Comparison of ENCODE assay signal across 8 mouse cellular contexts in the genomic region with DNA sequence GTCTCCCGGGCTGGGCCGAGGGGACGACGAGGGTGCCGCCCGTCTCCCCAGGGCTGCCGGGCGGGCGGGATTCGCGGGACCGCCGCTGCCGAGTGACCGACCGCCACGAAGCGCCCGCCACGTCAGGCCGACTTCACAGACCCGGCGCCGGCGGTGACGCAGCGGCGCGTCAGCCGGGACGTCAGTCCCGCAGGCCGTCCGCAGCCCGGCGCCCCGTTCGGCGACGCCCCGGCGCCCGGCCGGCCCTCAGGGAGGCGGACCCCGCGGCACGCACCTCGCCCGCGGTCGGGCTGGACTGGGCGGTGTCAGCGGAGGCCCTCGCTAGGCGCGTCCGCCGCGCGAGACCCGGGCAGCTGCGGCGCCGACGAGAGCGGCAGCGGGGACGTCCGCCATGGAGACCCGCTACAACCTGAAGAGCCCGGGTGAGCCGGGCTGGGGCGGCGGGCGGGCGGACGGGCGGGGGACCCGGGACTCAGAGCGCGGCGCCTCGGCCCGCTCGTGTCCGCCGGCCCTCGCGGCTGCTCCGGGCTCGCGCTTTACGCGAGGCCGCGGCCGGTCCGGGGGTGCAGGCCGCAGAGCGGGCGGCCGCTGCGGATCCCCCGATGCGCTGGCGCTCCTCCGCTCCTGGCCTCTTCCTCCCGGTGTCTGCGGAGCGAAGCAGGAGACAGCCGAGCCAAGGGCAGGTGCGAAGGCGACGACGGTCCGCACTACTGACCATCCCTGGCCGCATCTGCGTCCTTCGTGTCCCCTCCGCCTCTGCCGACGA. TPM values are rescaled to one million over a fixed set of nuclear protein-coding genes. Genes with fewer than 3 reads are reported as not detected.
DNase-seq lines count a peak whose midpoint lies in the region; ATAC-seq and TF ChIP-seq lines count a peak whose summit lies in the region.

Ube2j1 (plus strand) TSS at position 222 of the 766 bp plus-strand sequence.

- peak within 1 kb of the TSS; percentile 57 for H3K27ac ChIP-seq in MEL (ENCODE audit: control insufficient read depth, low read depth, low read length)
- H3K27ac ChIP-seq in hindbrain, embryonic 10.5 days, result peak within 1 kb of the TSS; percentile 97
- H3K27ac ChIP-seq in lung, postnatal 0 days (ENCODE audit: low read length), result peak within 1 kb of the TSS; percentile 94

- peaks cover 10 to 11% of the 10 kb centered on the region in 2 experiments for H3K4me1 ChIP-seq in MEL (ENCODE audit: control insufficient read depth in 1 of 2, insufficient read depth in 2 of 2, low read length in 2 of 2)
- peaks cover 19% of the 10 kb centered on the region for H3K4me1 ChIP-seq in hindbrain, embryonic 10.5 days (replicated peaks)
- peaks cover 10% of the 10 kb centered on the region for H3K4me1 ChIP-seq in lung, postnatal 0 days (ENCODE audit: insufficient read depth, low read depth, low read length)

- H3K27me3 ChIP-seq in MEL (ENCODE audit: control insufficient read depth in 1 of 2, insufficient read depth in 2 of 2, low read length in 2 of 2), result no peaks in the 10 kb centered on the region
- no peaks in the 10 kb centered on the region for H3K27me3 ChIP-seq in hindbrain, embryonic 10.5 days (ENCODE audit: insufficient read depth, poor library complexity, severe bottlenecking)
- no peaks in the 10 kb centered on the region for H3K27me3 ChIP-seq in lung, postnatal 0 days (replicated peaks; ENCODE audit: insufficient read depth, low read length)

- H3K36me3 ChIP-seq in MEL (ENCODE audit: control insufficient read depth in 1 of 2, insufficient read depth in 2 of 2, low read length in 2 of 2), result peaks cover 0 to 23% of the 10 kb centered on the region in 2 experiments; a peak in 3 of 4 replicates
- H3K36me3 ChIP-seq in hindbrain, embryonic 10.5 days, result peaks cover 43% of the 10 kb centered on the region
- H3K36me3 ChIP-seq in lung, postnatal 0 days (ENCODE audit: insufficient read depth, low read length), result peaks cover 3% of the 10 kb centered on the region; the same call in 1 of the 2 replicates

- H3K79me2 ChIP-seq in MEL (ENCODE audit: control insufficient read depth, insufficient read depth, low read length, poor library complexity), result peaks cover 27% of the 10 kb centered on the region

- H3K4me2 ChIP-seq in lung, postnatal 0 days (replicated peaks; ENCODE audit: low read depth, low read length), result peak within 1 kb of the TSS; percentile 71

- no peak for TF ChIP-seq RAD21 in MEL (IDR thresholded peaks at IDR 0.05; ENCODE audit: low read depth, low read length)

- peak; percentile 97 for ATAC-seq in frontal cortex, adult (ENCODE audit: low TSS enrichment)
- ATAC-seq in lung, postnatal 0 days, result peak; percentile 99

- DNase-seq in MEL (ENCODE audit: low read depth, low spot score), result peak; percentile 85
- peak; percentile 87 for DNase-seq in cerebellum, adult 8-10 months
- peak; percentile 87 for DNase-seq in hindbrain, embryonic 10.5 days (ENCODE audit: low spot score)
- peak; percentile 91 for DNase-seq in layer of hippocampus, adult 9-11 months
- DNase-seq in lung, postnatal 0 days (ENCODE audit: low spot score), result peak; percentile 96
- DNase-seq in ovary, postnatal 14 days (ENCODE audit: low spot score), result peak; percentile 89
- peak; percentile 77 for DNase-seq in thymus, postnatal 14 days

- H3K4me3 ChIP-seq in MEL (ENCODE audit: control insufficient read depth in 1 of 2, insufficient read depth in 1 of 2, low read depth in 2 of 2, low read length in 2 of 2), result peak within 1 kb of the TSS; percentile 96 to 98
- H3K4me3 ChIP-seq in hindbrain, embryonic 10.5 days, result peak within 1 kb of the TSS; percentile 85
- peak within 1 kb of the TSS; percentile 74 for H3K4me3 ChIP-seq in lung, postnatal 0 days (ENCODE audit: low read depth, low read length)

- peak; percentile 86 to 87; a peak in 3 of 4 replicates for TF ChIP-seq POLR2A in MEL (IDR thresholded peaks at IDR 0.05; ENCODE audit: control insufficient read depth in 1 of 2, insufficient read depth in 1 of 2, low read depth in 1 of 2, low read length in 2 of 2, poor library complexity in 1 of 2)

- WGBS in hindbrain, embryonic 10.5 days, result under 1% methylated on average over 116 of the region's 123 CpGs
- WGBS in lung, postnatal 0 days, result 3% methylated on average over 85 of the region's 123 CpGs

- TF ChIP-seq CTCF in MEL (IDR thresholded peaks at IDR 0.05 in 2 of 3, conservative IDR thresholded peaks at IDR 0.05 in 1 of 3; ENCODE audit: control insufficient read depth in 1 of 3, insufficient read depth in 1 of 3, low read depth in 2 of 3, low read length in 3 of 3, poor library complexity in 1 of 3, severe bottlenecking in 1 of 3), result no peak
- no peak for TF ChIP-seq CTCF in lung, postnatal 0 days (IDR thresholded peaks at IDR 0.05)

- H3K9ac ChIP-seq in MEL (ENCODE audit: control insufficient read depth, low read depth, low read length, poor library complexity, severe bottlenecking), result peak within 1 kb of the TSS; percentile 94
- H3K9ac ChIP-seq in lung, postnatal 0 days (replicated peaks; ENCODE audit: low read depth), result peak within 1 kb of the TSS; percentile 97

- no peak for TF ChIP-seq EP300 in MEL (IDR thresholded peaks at IDR 0.05; ENCODE audit: low read depth in 1 of 2, low read length in 2 of 2)
- TF ChIP-seq EP300 in lung, postnatal 0 days (IDR thresholded peaks at IDR 0.05), result no peak

- H3K9me3 ChIP-seq in MEL (replicated peaks; ENCODE audit: insufficient read depth, low read length), result no peaks in the 10 kb centered on the region
- peaks cover 9% of the 10 kb centered on the region; the same call in 1 of the 2 replicates for H3K9me3 ChIP-seq in hindbrain, embryonic 10.5 days
- H3K9me3 ChIP-seq in lung, postnatal 0 days (ENCODE audit: low read length), result no peaks in the 10 kb centered on the region

TF ChIP-seq in MEL, 35 proteins besides CTCF, POLR2A, EP300 and RAD21:
- TF ChIP-seq MXI1 (IDR thresholded peaks at IDR 0.05; ENCODE audit: low read depth, low read length) (peak; percentile 58), ETS1 (IDR thresholded peaks at IDR 0.05; ENCODE audit: low read depth, low read length) (peak; percentile 28; the same call in 1 of the 2 replicates), TBP (IDR thresholded peaks at IDR 0.05; ENCODE audit: low read depth, low read length) (no peak), POLR2AphosphoS5 (IDR thresholded peaks at IDR 0.05; ENCODE audit: borderline replicate concordance, low read depth, low read length) (no peak), TAL1 (IDR thresholded peaks at IDR 0.05; ENCODE audit: low read length) (no peak), POLR2AphosphoS2 (IDR thresholded peaks at IDR 0.05; ENCODE audit: low read length) (peak; percentile 59; the same call in 1 of the 2 replicates), SIN3A (IDR thresholded peaks at IDR 0.05; ENCODE audit: low read length) (peak; percentile 46; the same call in 1 of the 2 replicates), HCFC1 (IDR thresholded peaks at IDR 0.05; ENCODE audit: low read depth, low read length) (peak; percentile 80), MAZ (IDR thresholded peaks at IDR 0.05; ENCODE audit: low read depth, low read length) (no peak), MEF2A (IDR thresholded peaks at IDR 0.05; ENCODE audit: extremely low read depth, insufficient replicate concordance, low read depth, low read length, poor library complexity, severe bottlenecking) (0 out of 2 replicates have a peak, but pooled peaks have one; percentile 28), NELFE (IDR thresholded peaks at IDR 0.05; ENCODE audit: low read depth, low read length) (peak; percentile 93), ZC3H11A (IDR thresholded peaks at IDR 0.05; ENCODE audit: low read depth, low read length) (no peak), USF1 (IDR thresholded peaks at IDR 0.05; ENCODE audit: low read depth, low read length) (no peak), MAX (IDR thresholded peaks at IDR 0.05; ENCODE audit: low read length) (0 out of 2 replicates have a peak, but pooled peaks have one; percentile 37), ZMIZ1 (IDR thresholded peaks at IDR 0.05; ENCODE audit: low read depth, low read length) (peak; percentile 80), MAFK (IDR thresholded peaks at IDR 0.05; ENCODE audit: borderline replicate concordance, low read depth, low read length) (no peak), NRF1 (IDR thresholded peaks at IDR 0.05; ENCODE audit: insufficient read depth, low read depth, low read length, poor library complexity, severe bottlenecking) (no peak; the same call in 1 of the 2 replicates), UBTF (IDR thresholded peaks at IDR 0.05; ENCODE audit: borderline replicate concordance, insufficient read depth, low read depth, low read length) (peak; percentile 98), TCF12 (IDR thresholded peaks at IDR 0.05; ENCODE audit: low read depth, low read length) (0 out of 2 replicates have a peak, but pooled peaks have one; percentile 4)

RNA-seq across cellular contexts. Expression of gene Ube2j1, which starts in this region (rescaled TPM):
- 32.6 and 35.4 TPM in 2 replicates for total RNA-seq in MEL (2012; rRNA removed)
- polyA plus RNA-seq in MEL (2012; ENCODE audit: insufficient read depth in 1 of 2, insufficient read length in 2 of 2, low read depth in 1 of 2, low replicate concordance in 2 of 2, missing spikeins in 1 of 2), result 10 to 100 TPM in 1 of 2 experiments, not detected in 1; 42.9 TPM
- polyA plus RNA-seq in hindbrain, embryonic 10.5 days (2016; fragmentation: Nextera tagmentation; extraction: Ambion mirVana), result 47.4 and 49.0 TPM in 2 replicates
- 36.4 and 36.8 TPM in 2 replicates for polyA plus RNA-seq in lung, postnatal 0 days (2015; fragmentation: Nextera tagmentation; extraction: Ambion mirVana)

Comparison
In these comparisons a context has a peak if more than half of its experiments do, and no peak if none do; other contexts are left out.
1. Peak in every context shown above with its lines: DNase-seq, ATAC-seq, H3K4me3 ChIP-seq and H3K27ac ChIP-seq.